Mouse (Mus musculus) lung, postnatal 14 days (tissue): ENCODE measurements around the gene Rftn1.

Experiments
- DNase-seq: peaks from one replicate; pipeline ENCODE4 v3.0.0; 2021

Gene Rftn1

GRCm38 (mm10) chr17:50010096-50010495, 180.4 kb downstream of the Rftn1 start:
- no peak for DNase-seq

- DNase-seq: no peak
These were observed 183.6 kb downstream of the Rftn1 start for GRCm38 (mm10) chr17:50006721-50007351.

GRCm38 (mm10) chr17:50006338-50006720, 184.1 kb downstream of the Rftn1 start:
- no peak for DNase-seq

- DNase-seq: no peak
These were observed 187.3 kb downstream of the Rftn1 start for GRCm38 (mm10) chr17:50003156-50003555.

- no peak for DNase-seq
These were observed 188.3 kb downstream of the Rftn1 start for GRCm38 (mm10) chr17:50002171-50002570.

GRCm38 (mm10) chr17:50001754-50002153, 188.7 kb downstream of the Rftn1 start:
- DNase-seq: no peak

GRCm38 (mm10) chr17:50000580-50000979, 189.9 kb downstream of the Rftn1 start:
- no peak for DNase-seq

- DNase-seq: no peak
These were observed 193.8 kb downstream of the Rftn1 start for GRCm38 (mm10) chr17:49996626-49997152.

- DNase-seq: no peak
These were observed 194.4 kb downstream of the Rftn1 start for GRCm38 (mm10) chr17:49996097-49996496.

GRCm38 (mm10) chr17:49995226-49995625, 195.2 kb downstream of the Rftn1 start:
- DNase-seq: no peak

GRCm38 (mm10) chr17:49993631-49994030, 196.8 kb downstream of the Rftn1 start:
- DNase-seq: no peak

- no peak for DNase-seq
These were observed 197.6 kb downstream of the Rftn1 start for GRCm38 (mm10) chr17:49992625-49993603.

GRCm38 (mm10) chr17:49989583-49989982, 200.9 kb downstream of the Rftn1 start:
- no peak for DNase-seq

- no peak for DNase-seq
These were observed 203.4 kb downstream of the Rftn1 start for GRCm38 (mm10) chr17:49987095-49987494.

- no peak for DNase-seq
These were observed 207.0 kb downstream of the Rftn1 start for GRCm38 (mm10) chr17:49983478-49983877.

GRCm38 (mm10) chr17:49982611-49983390, 207.7 kb downstream of the Rftn1 start:
- no peak for DNase-seq

GRCm38 (mm10) chr17:49981591-49981990, 208.9 kb downstream of the Rftn1 start:
- no peak for DNase-seq

GRCm38 (mm10) chr17:49979761-49980285, 210.7 kb downstream of the Rftn1 start:
- no peak for DNase-seq

- no peak for DNase-seq
These were observed 213.1 kb downstream of the Rftn1 start for GRCm38 (mm10) chr17:49977424-49977790.

GRCm38 (mm10) chr17:49976678-49977423, 213.6 kb downstream of the Rftn1 start:
- DNase-seq: no peak

- no peak for DNase-seq
These were observed 215.0 kb downstream of the Rftn1 start for GRCm38 (mm10) chr17:49975481-49975880.

GRCm38 (mm10) chr17:49974996-49975395, 215.5 kb downstream of the Rftn1 start:
- DNase-seq: no peak
